Mouse (Mus musculus) bone marrow, adult 2 months (tissue): ENCODE measurements around the gene Gm28042.

Source experiments
- CTCF ChIP-seq: fragments of 200-500 bp; IDR thresholded peaks from 2 replicates; pipeline ENCODE4 v1.5.1; 2011; ENCODE audit warnings: low read length, control low read depth; ENCODE audit not compliant: control insufficient read depth, insufficient read depth
- POLR2A ChIP-seq: fragments of 200-500 bp; IDR thresholded peaks from 2 replicates; pipeline ENCODE4 v1.6.1; 2011; ENCODE audit warnings: low read depth, mild to moderate bottlenecking, control low read depth, low read length, borderline replicate concordance; ENCODE audit not compliant: control insufficient read depth

GRCm38 (mm10) chr2:120015882-120016281 is 11.4 kb upstream of the Gm28042 start:
- TF ChIP-seq CTCF: no peak
- no peak for TF ChIP-seq POLR2A
